Mouse (Mus musculus) heart, postnatal 0 days (tissue): ENCODE measurements around the gene Eif3i.

Source experiments
- CTCF ChIP-seq: IDR thresholded peaks from 2 replicates; pipeline ENCODE4 v1.5.1; 2016; ENCODE audit warnings: antibody characterized with exemption, control low read depth, low read depth
- EP300 ChIP-seq: IDR thresholded peaks from 2 replicates; pipeline ENCODE4 v1.6.1; 2016; ENCODE audit warnings: antibody characterized with exemption, low read depth

GRCm38 (mm10) chr4:129617121-129617641 lies 16.7 kb upstream of the Eif3i start:
- TF ChIP-seq CTCF, result no peak
- no peak for TF ChIP-seq EP300
